Comparison of ENCODE assay signal across 24 mouse cellular contexts in the genomic region with DNA sequence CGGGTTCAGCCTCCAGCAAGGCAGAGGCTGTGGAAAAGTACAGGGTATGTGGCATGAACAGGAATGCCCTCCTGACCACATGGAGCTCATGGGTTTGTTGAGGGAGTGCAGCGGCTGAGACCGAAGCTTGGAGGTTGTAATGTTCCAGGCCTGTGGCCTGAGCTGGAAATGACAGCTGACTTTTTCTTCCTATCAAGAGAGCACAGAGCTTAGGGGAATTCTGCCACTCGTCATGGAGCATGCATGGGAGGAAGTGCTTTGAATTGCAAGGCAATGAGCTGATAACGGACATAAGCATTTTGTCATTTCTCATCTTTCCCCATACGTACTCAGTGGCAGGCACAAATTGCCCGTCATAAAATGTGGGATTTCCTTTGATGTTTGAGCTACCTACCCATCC.
DNase-seq lines count a peak whose midpoint lies in the region; ATAC-seq and TF ChIP-seq lines count a peak whose summit lies in the region.
"Had no signal": no experiment of that assay in that cellular context is flagged by ENCODE, and none has a peak within 500 bp of the region (broad histone marks: within the 10 kb centered on the region; RNA-seq: fewer than 3 reads in every experiment).

No protein-coding gene starts in this region.

- no peaks in the 10 kb centered on the region for H3K9me3 ChIP-seq in hindbrain, postnatal 0 days (ENCODE audit: low read length)
- no peaks in the 10 kb centered on the region for H3K9me3 ChIP-seq in hindbrain, embryonic 11.5 days (ENCODE audit: control insufficient read depth, low read length)
- no peaks in the 10 kb centered on the region for H3K9me3 ChIP-seq in intestine, embryonic 15.5 days
- H3K9me3 ChIP-seq in midbrain, embryonic 15.5 days = no peaks in the 10 kb centered on the region
- H3K9me3 ChIP-seq: forebrain, embryonic 10.5 days; neural tube, embryonic 15.5 days had no signal

- no peak overlapping the region for H3K4me2 ChIP-seq in hindbrain, postnatal 0 days (ENCODE audit: low read depth, low read length)
- no peak overlapping the region for H3K4me2 ChIP-seq in hindbrain, embryonic 11.5 days (replicated peaks; ENCODE audit: low read depth, low read length)
- no peak overlapping the region for H3K4me2 ChIP-seq in intestine, embryonic 15.5 days (replicated peaks)
- H3K4me2 ChIP-seq in midbrain, embryonic 15.5 days = no peak overlapping the region
- H3K4me2 ChIP-seq: neural tube, embryonic 15.5 days had no signal

- no peak for TF ChIP-seq POLR2A in lung, adult 2 months (IDR thresholded peaks at IDR 0.05; ENCODE audit: borderline replicate concordance, extremely low read depth, low read depth, low read length)

- H3K4me1 ChIP-seq in hindbrain, postnatal 0 days (ENCODE audit: insufficient read depth, low read length) = no peaks in the 10 kb centered on the region
- no peaks in the 10 kb centered on the region for H3K4me1 ChIP-seq in hindbrain, embryonic 11.5 days (replicated peaks; ENCODE audit: control insufficient read depth, insufficient read depth, low read length)
- no peaks in the 10 kb centered on the region for H3K4me1 ChIP-seq in lung, adult 2 months (ENCODE audit: control insufficient read depth, insufficient read depth, low read length)
- no peaks in the 10 kb centered on the region for H3K4me1 ChIP-seq in intestine, embryonic 15.5 days (replicated peaks)
- no peaks in the 10 kb centered on the region; the same call in 1 of the 2 replicates for H3K4me1 ChIP-seq in midbrain, embryonic 15.5 days
- H3K4me1 ChIP-seq: forebrain, embryonic 10.5 days had no signal

- H3K4me3 ChIP-seq in hindbrain, postnatal 0 days (ENCODE audit: low read length) = no peak overlapping the region
- H3K4me3 ChIP-seq in hindbrain, embryonic 11.5 days (ENCODE audit: low read depth, low read length) = no peak overlapping the region
- no peak overlapping the region for H3K4me3 ChIP-seq in lung, adult 2 months (replicated peaks; ENCODE audit: extremely low read depth, low read depth, low read length)
- no peak overlapping the region for H3K4me3 ChIP-seq in intestine, embryonic 15.5 days (replicated peaks)
- H3K4me3 ChIP-seq in midbrain, embryonic 15.5 days = no peak overlapping the region
- H3K4me3 ChIP-seq: forebrain, embryonic 10.5 days; layer of hippocampus, adult 2 months; myocyte; neural tube, embryonic 15.5 days had no signal

- H3K27me3 ChIP-seq in hindbrain, postnatal 0 days (ENCODE audit: insufficient read depth, low read length) = no peaks in the 10 kb centered on the region
- H3K27me3 ChIP-seq in hindbrain, embryonic 11.5 days (ENCODE audit: control insufficient read depth, insufficient read depth, low read length) = no peaks in the 10 kb centered on the region
- H3K27me3 ChIP-seq in intestine, embryonic 15.5 days (replicated peaks) = no peaks in the 10 kb centered on the region
- H3K27me3 ChIP-seq in midbrain, embryonic 15.5 days (replicated peaks) = no peaks in the 10 kb centered on the region
- H3K27me3 ChIP-seq: neural tube, embryonic 15.5 days had no signal

- no peak for TF ChIP-seq CTCF in hindbrain, postnatal 0 days (IDR thresholded peaks at IDR 0.05; ENCODE audit: low read depth)
- TF ChIP-seq CTCF in lung, adult 2 months (IDR thresholded peaks at IDR 0.05; ENCODE audit: insufficient read depth, low read length) = no peak

- no peak overlapping the region for H3K9ac ChIP-seq in hindbrain, postnatal 0 days (replicated peaks; ENCODE audit: low read length)
- no peak overlapping the region for H3K9ac ChIP-seq in hindbrain, embryonic 11.5 days (ENCODE audit: low read depth, low read length)
- no peak overlapping the region for H3K9ac ChIP-seq in intestine, embryonic 15.5 days
- no peak overlapping the region for H3K9ac ChIP-seq in midbrain, embryonic 15.5 days
- H3K9ac ChIP-seq: forebrain, postnatal 0 days; neural tube, embryonic 15.5 days had no signal

- no peaks in the 10 kb centered on the region for H3K36me3 ChIP-seq in hindbrain, postnatal 0 days (ENCODE audit: insufficient read depth, low read length)
- no peaks in the 10 kb centered on the region for H3K36me3 ChIP-seq in hindbrain, embryonic 11.5 days (ENCODE audit: control insufficient read depth, insufficient read depth, low read length)
- no peaks in the 10 kb centered on the region for H3K36me3 ChIP-seq in intestine, embryonic 15.5 days
- no peaks in the 10 kb centered on the region for H3K36me3 ChIP-seq in midbrain, embryonic 15.5 days (replicated peaks)
- H3K36me3 ChIP-seq: forebrain, embryonic 10.5 days; G1E; neural tube, embryonic 15.5 days had no signal

- H3K27ac ChIP-seq in hindbrain, postnatal 0 days = no peak overlapping the region
- H3K27ac ChIP-seq in hindbrain, embryonic 11.5 days (ENCODE audit: low read depth, low read length) = no peak overlapping the region
- H3K27ac ChIP-seq in intestine, embryonic 15.5 days = no peak overlapping the region
- peak overlapping the region; percentile 38; the same call in 1 of the 2 replicates for H3K27ac ChIP-seq in midbrain, embryonic 15.5 days
- H3K27ac ChIP-seq: forebrain, embryonic 10.5 days; layer of hippocampus, adult 2 months; neural tube, embryonic 15.5 days had no signal

- DNase-seq in hindbrain, postnatal 0 days (ENCODE audit: low spot score) = no peak
- no peak for DNase-seq in hindbrain, embryonic 11.5 days (ENCODE audit: low spot score)
- peak; percentile 9 for DNase-seq in lung, postnatal 10 days
- DNase-seq in lung, adult 2 months = no peak
- DNase-seq in spleen, postnatal 10 days (ENCODE audit: low spot score in 2 of 2) = no peak
- DNase-seq: adrenal gland, adult 2 months; B cell, adult 2 months; cerebellum, adult 11 months; cerebellum, postnatal 10 days; forebrain, postnatal 0 days; gastrocnemius, postnatal 25 days; kidney, postnatal 25 days; right cerebral cortex, adult 18-20 months; right cerebral cortex, postnatal 4 days; thymus, adult 18-20 months; thymus, postnatal 36 days had no signal

- 77% methylated on average over 7 of the region's 7 CpGs for WGBS in hindbrain, postnatal 0 days
- 76% methylated on average over 7 of the region's 7 CpGs for WGBS in hindbrain, embryonic 11.5 days
- 29% methylated on average over 7 of the region's 7 CpGs for WGBS in lung, adult 2 months
- WGBS in intestine, embryonic 15.5 days = 36% methylated on average over 7 of the region's 7 CpGs
- WGBS in midbrain, embryonic 15.5 days = 72% methylated on average over 7 of the region's 7 CpGs

- peak; percentile 39; the same call in 1 of the 2 replicates for ATAC-seq in hindbrain, postnatal 0 days
- no peak for ATAC-seq in hindbrain, embryonic 11.5 days (ENCODE audit: low FRiP score)
- ATAC-seq in intestine, embryonic 15.5 days = 0 out of 2 replicates have a peak, but pooled peaks have one; percentile 49
- ATAC-seq in midbrain, embryonic 15.5 days (replicated peaks) = no peak; the same call in 1 of the 2 replicates
- ATAC-seq: forebrain, postnatal 0 days; inflammation-experienced regulatory T-cells, adult 6 months had no signal

Comparison
In these comparisons a context has a peak if more than half of its experiments do, and no peak if none do; other contexts are left out.
1. ATAC-seq: peak in hindbrain, postnatal 0 days (single experiment) and intestine, embryonic 15.5 days (single experiment); none in hindbrain, embryonic 11.5 days (single experiment) and midbrain, embryonic 15.5 days (single experiment).